Mouse (Mus musculus) limb, embryonic 14.5 days (tissue): Measurements from ENCODE around the gene Ccdc85b. TPM values are rescaled to one million over a fixed set of nuclear protein-coding genes. Genes with fewer than 3 reads are reported as not detected.
A peak's percentile ranks its signal among the peaks of the same experiment; 100 is the strongest.

ENCODE experiments used
- ATAC-seq: fragments of 200-750 bp; cut with Nextera tagmentation; 2 replicates; pipeline ENCODE4 v1.8.0; 2017; ENCODE audit warnings: low read depth, moderate number of reproducible peaks, moderate TSS enrichment; ENCODE audit not compliant: low FRiP score
- DNase-seq: peaks from one replicate; pipeline ENCODE4 v3.0.0-alpha.2; 2015; ENCODE audit warnings: low spot score
- H3K27ac ChIP-seq: fragments of 300-500 bp; sonication (generic); replicated peaks from 2 replicates; pipeline ENCODE4 v1.5.1; 2014; ENCODE audit warnings: low read depth, mild to moderate bottlenecking, low read length, moderate library complexity, mixed read lengths
- H3K27me3 ChIP-seq: fragments of 300-500 bp; sonication (generic); 2 replicates; pipeline ENCODE4 v1.6.1; 2014; ENCODE audit warnings: low read length, mixed read lengths; ENCODE audit not compliant: control insufficient read depth, insufficient read depth
- H3K36me3 ChIP-seq: fragments of 300-500 bp; sonication (generic); 2 replicates; pipeline ENCODE4 v1.6.1; 2014; ENCODE audit warnings: mild to moderate bottlenecking, low read length, moderate library complexity, mixed read lengths; ENCODE audit not compliant: control insufficient read depth, insufficient read depth
- H3K4me1 ChIP-seq: fragments of 300-500 bp; sonication (generic); 2 replicates; pipeline ENCODE4 v1.6.1; 2014; ENCODE audit warnings: antibody characterized with exemption, low read length, mixed read lengths; ENCODE audit not compliant: control insufficient read depth, insufficient read depth
- H3K4me2 ChIP-seq: fragments of 300-500 bp; sonication (generic); replicated peaks from 2 replicates; pipeline ENCODE4 v1.6.1; 2014; ENCODE audit warnings: low read depth, mild to moderate bottlenecking, low read length, moderate library complexity; ENCODE audit not compliant: severe bottlenecking
- H3K4me3 ChIP-seq: fragments of 300-500 bp; sonication (generic); replicated peaks from 2 replicates; pipeline ENCODE4 v1.5.1; 2014; ENCODE audit warnings: low read length
- H3K9ac ChIP-seq: fragments of 300-500 bp; sonication (generic); 2 replicates; pipeline ENCODE4 v1.6.1; 2014; ENCODE audit warnings: mild to moderate bottlenecking, low read depth, low read length, moderate library complexity; ENCODE audit not compliant: severe bottlenecking
- H3K9me3 ChIP-seq: fragments of 300-500 bp; sonication (generic); 2 replicates; pipeline ENCODE4 v1.6.1; 2016; ENCODE audit warnings: low read length; ENCODE audit not compliant: control insufficient read depth
- POLR2A ChIP-seq: fragments of 200-500 bp; IDR thresholded peaks from 2 replicates; pipeline ENCODE4 v1.8.0; 2012; ENCODE audit warnings: inconsistent platforms, mild to moderate bottlenecking, moderate library complexity, borderline replicate concordance; ENCODE audit not compliant: insufficient read depth, insufficient read length; ENCODE audit errors: extremely low read depth
- WGBS: fragments of 180-500 bp; shearing (Covaris S2); extraction: QIAGEN DNeasy Blood & Tissue Kit; methylation state at CpG from one replicate; pipeline ENCODE4 v1.1.7; 2014; 5-methylcytosine and 5-hydroxymethylcytosine counted together
- polyA plus RNA-seq, 2 experiments: library from polyadenylated mRNA; depleted of rRNA in 1 of 2; stranded (reverse) in 1 of 2; unstranded in 1 of 2; fragments of >200 nt; fragmentation: Nextera tagmentation in 1 of 2; extraction: Ambion mirVana in 1 of 2; gene quantifications; 2 replicates each; pipeline versions ENCODE4 v1.2.1 to v1.2.3; 2012 to 2014

Gene Ccdc85b
- polyA plus RNA-seq, 2 experiments = 6.5 to 6.9 TPM

DNA sequence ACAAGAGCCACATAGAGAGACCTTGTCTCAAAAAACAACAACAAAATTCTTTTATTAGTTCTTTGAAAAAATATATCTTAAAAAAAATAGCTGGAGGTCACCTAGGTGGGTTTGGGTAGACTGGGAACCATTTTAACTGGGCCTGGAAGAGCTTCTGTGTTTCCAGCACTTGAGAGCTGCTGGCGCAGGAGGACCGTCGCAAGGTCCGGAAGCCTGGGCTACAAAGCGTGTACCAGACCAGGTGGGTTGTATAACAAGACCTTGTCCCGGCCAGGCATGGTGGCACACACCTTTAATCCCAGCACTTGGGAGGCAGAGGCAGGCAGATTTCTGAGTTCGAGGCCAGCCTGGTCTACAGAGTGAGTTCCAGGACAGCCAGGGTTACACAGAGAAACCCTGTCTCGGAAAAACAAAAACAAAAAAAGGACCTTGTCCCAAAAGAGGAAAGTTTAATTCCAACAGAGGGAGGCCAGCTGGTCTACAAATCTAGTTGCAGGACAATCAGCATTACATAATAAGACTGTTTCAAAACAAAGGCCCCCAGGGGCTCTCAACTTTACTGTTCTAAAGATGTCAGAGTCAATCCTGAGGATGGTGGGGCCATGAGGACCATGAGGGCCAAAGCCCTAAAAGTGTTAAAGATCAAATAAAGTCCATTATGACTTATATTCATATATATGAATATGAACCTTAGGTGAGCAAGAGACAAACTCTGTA is 38.8 kb downstream of the Ccdc85b start:
- no peak overlapping the region for H3K4me3 ChIP-seq
- no peak overlapping the region for H3K27ac ChIP-seq
- H3K4me1 ChIP-seq = peaks cover 9% of the 10 kb centered on the region
- ATAC-seq = no peak
- H3K36me3 ChIP-seq = peaks cover 41% of the 10 kb centered on the region
- DNase-seq = no peak
- H3K27me3 ChIP-seq = no peaks in the 10 kb centered on the region
- no peak overlapping the region for H3K4me2 ChIP-seq
- no peak overlapping the region for H3K9ac ChIP-seq
- H3K9me3 ChIP-seq = no peaks in the 10 kb centered on the region
- WGBS = 98% methylated on average over 8 of the region's 8 CpGs
- TF ChIP-seq POLR2A = no peak

GRCm38 (mm10) chr19:5414534-5414957 is 43.1 kb downstream of the Ccdc85b start:
- H3K4me2 ChIP-seq = no peak overlapping the region
- DNase-seq = no peak
- H3K9ac ChIP-seq = no peak overlapping the region
- WGBS = 44% methylated on average over 2 of the region's 2 CpGs
- H3K4me1 ChIP-seq = 0 out of 2 replicates have a peak, but pooled peaks cover 2% of the 10 kb centered on the region
- peaks cover 4% of the 10 kb centered on the region; the same call in 1 of the 2 replicates for H3K36me3 ChIP-seq
- TF ChIP-seq POLR2A = no peak
- H3K27me3 ChIP-seq = no peaks in the 10 kb centered on the region
- no peak overlapping the region for H3K27ac ChIP-seq
- ATAC-seq = no peak
- H3K4me3 ChIP-seq = no peak overlapping the region
- H3K9me3 ChIP-seq = no peaks in the 10 kb centered on the region

DNA sequence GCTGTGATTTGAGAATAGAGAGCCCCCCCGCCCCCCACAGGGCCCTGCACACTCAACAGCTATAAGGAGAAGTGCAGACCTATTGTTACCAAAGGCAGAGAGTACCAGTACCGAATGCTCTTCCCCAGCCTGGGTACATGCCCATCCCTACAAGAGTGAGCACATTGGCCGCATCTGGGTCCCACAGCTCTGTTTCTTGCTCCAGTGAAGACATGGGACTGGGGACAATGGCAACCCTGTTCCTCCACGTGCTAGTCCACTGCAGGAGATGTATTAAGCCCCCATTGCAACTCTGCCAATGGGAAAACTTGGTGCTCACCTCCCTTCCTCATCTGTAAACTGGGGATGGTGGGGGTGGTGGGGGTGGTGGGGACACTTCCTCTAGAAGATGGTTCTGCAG is 43.9 kb downstream of the Ccdc85b start:
- Histone ChIP-seq H3K9ac (no peak overlapping the region), H3K27ac (no peak overlapping the region), H3K9me3 (no peaks in the 10 kb centered on the region), H3K4me3 (no peak overlapping the region), H3K36me3 (peaks cover 3% of the 10 kb centered on the region; the same call in 1 of the 2 replicates), H3K4me2 (no peak overlapping the region), H3K4me1 (0 out of 2 replicates have a peak, but pooled peaks cover 5% of the 10 kb centered on the region), H3K27me3 (no peaks in the 10 kb centered on the region)
- WGBS = 71% methylated on average over 4 of the region's 4 CpGs
- TF ChIP-seq POLR2A = no peak
- ATAC-seq (no peak), DNase-seq (no peak)

- H3K4me2 ChIP-seq = no peak overlapping the region
- H3K4me3 ChIP-seq = no peak overlapping the region
- 54% methylated on average over 5 of the region's 5 CpGs for WGBS
- no peak overlapping the region for H3K9ac ChIP-seq
- DNase-seq (no peak), ATAC-seq (0 out of 2 replicates have a peak, but pooled peaks have one; percentile 24)
- H3K9me3 ChIP-seq = no peaks in the 10 kb centered on the region
- TF ChIP-seq POLR2A = no peak
- no peak overlapping the region for H3K27ac ChIP-seq
- H3K4me1 ChIP-seq = peaks cover 9% of the 10 kb centered on the region; the same call in 1 of the 2 replicates
- no peaks in the 10 kb centered on the region for H3K36me3 ChIP-seq
- no peaks in the 10 kb centered on the region for H3K27me3 ChIP-seq
Observed at GRCm38 (mm10) chr19:5411961-5412360, 45.7 kb downstream of the Ccdc85b start.

GRCm38 (mm10) chr19:5410641-5411040 is 47.1 kb downstream of the Ccdc85b start:
- ATAC-seq = no peak
- Histone ChIP-seq H3K4me1 (peaks cover 9% of the 10 kb centered on the region; the same call in 1 of the 2 replicates), H3K27ac (no peak overlapping the region), H3K36me3 (no peaks in the 10 kb centered on the region), H3K9ac (no peak overlapping the region), H3K4me3 (no peak overlapping the region), H3K9me3 (no peaks in the 10 kb centered on the region), H3K27me3 (no peaks in the 10 kb centered on the region), H3K4me2 (no peak overlapping the region)
- TF ChIP-seq POLR2A = no peak
- 83% methylated on average over 5 of the region's 5 CpGs for WGBS
- no peak for DNase-seq
